Mouse (Mus musculus) ES-CJ7 (cell line): ENCODE measurements at regions not wholly inside any gene's neighbourhood (a gene's known extent, or its start where the extent isn't known, plus 50 kb on each side); places are given as distances from the start of the nearest gene placed in this dataset.
A peak's percentile ranks its signal among the peaks of the same experiment; 100 is the strongest.
"Not testable (repeated sequence)": the region's sequence is repeated elsewhere in the genome, so short reads cannot be mapped to it uniquely, and the experiment has no call there.

Experiments used
- DNase-seq: peaks from one replicate; pipeline ENCODE4 v3.0.0; 2011; ENCODE audit warnings: low read depth, low spot score

- not testable (repeated sequence) for DNase-seq
These were observed 528.6 kb upstream of the Zfp386 start for GRCm38 (mm10) chr12:115518778-115519541.

GRCm38 (mm10) chr12:115527065-115527464 lies 520.5 kb upstream of the Zfp386 start:
- DNase-seq, result no peak

GRCm38 (mm10) chr12:115542482-115542881 lies 505.0 kb upstream of the Zfp386 start:
- no peak for DNase-seq

DNA sequence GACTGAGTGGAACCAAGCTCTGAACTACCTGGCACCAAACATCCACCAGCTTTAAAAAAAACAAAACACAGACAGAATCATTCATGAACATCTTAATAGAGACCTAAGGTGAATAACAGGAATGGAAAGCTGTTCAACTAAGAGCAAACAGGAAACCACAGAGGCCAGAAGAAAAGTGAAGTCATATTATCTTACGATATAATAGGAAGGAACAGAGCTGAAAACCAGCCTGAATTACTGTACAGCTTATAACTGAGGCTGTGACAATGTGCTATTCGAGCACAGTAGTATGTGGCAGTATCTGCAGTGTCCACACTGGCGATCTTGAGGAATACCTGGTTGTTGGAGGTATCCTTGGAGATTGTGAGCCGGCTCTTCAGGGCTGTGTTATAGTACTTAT lies 480.6 kb upstream of the Zfp386 start:
- not testable (repeated sequence) for DNase-seq

GRCm38 (mm10) chr12:115592985-115593384 lies 454.5 kb upstream of the Zfp386 start:
- DNase-seq, result not testable (repeated sequence)

DNA sequence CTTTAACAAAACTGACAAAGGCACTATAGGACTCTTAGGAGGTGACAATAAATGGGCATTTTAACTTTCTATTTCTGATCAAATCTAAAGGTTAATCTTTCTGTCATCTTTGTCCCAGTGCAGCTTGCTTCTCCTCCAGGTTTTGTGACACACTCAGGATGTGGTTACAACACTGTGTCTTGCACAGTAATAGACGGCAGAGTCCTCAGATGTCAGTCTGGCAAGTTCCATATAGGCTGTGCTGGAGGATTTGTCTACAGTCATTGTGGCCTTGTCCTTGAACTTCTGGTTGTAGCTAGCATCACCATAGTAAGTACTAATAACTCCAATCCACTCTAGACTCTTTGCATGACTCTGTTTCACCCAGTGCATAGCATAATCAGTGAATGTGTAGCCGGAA lies 443.8 kb upstream of the Zfp386 start:
- no peak for DNase-seq

GRCm38 (mm10) chr12:115604951-115605350 lies 442.6 kb upstream of the Zfp386 start:
- DNase-seq, result peak; percentile 79

DNA sequence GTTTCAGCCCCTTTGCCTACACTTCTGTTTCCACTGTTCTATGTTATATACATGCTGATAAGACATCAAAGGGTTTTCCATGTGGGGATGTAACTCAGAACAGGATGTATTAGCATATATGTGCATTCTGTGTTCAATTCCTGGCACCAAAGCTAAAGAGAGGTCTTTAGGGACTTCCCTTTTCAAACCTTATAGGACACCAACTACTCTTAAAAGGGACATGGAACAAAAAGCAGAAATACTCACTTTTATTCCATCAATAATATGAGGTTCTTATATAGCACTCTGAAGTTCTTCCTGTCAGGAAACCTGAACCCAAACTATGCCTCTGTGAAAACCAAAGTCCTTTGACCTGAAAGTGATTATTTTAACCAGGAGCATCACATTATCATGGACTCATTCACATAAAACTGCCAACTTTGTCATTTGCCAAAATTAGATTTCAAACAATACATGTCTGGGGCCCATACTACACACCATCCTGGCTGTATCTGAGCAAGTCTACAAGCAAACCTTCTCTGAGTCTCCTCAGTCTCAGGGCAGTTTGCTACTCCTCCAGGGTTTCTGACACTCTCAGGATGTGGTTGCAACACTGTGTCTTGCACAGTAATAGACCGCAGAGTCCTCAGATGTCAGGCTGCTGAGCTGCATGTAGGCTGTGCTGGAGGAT lies 424.8 kb upstream of the Zfp386 start:
- not testable (repeated sequence) for DNase-seq

DNA sequence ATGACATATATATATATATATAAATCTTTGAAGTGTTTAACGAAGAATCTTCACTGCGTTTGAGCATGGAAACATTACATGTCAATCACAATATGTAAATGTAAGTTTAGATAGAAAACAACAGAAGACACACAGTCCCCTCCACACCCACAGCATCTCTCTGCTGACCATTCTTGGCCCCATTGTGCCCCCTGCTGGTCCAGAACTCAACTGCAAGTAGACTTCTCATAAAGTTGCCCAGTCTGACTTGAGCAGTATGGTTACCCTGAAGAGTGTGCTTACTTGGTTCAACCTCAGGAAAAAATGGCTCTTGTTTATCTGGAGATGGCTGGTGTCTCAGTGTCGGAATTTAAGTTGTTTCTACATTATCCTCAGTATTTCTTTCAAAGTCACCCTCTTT lies 423.3 kb upstream of the Zfp386 start:
- no peak for DNase-seq

- no peak for DNase-seq
These were observed 399.9 kb upstream of the Zfp386 start for GRCm38 (mm10) chr12:115647599-115647998.

GRCm38 (mm10) chr12:115648161-115648560 lies 399.4 kb upstream of the Zfp386 start:
- not testable (repeated sequence) for DNase-seq

- no peak for DNase-seq
These were observed 391.7 kb upstream of the Zfp386 start for GRCm38 (mm10) chr12:115655781-115656180.

DNA sequence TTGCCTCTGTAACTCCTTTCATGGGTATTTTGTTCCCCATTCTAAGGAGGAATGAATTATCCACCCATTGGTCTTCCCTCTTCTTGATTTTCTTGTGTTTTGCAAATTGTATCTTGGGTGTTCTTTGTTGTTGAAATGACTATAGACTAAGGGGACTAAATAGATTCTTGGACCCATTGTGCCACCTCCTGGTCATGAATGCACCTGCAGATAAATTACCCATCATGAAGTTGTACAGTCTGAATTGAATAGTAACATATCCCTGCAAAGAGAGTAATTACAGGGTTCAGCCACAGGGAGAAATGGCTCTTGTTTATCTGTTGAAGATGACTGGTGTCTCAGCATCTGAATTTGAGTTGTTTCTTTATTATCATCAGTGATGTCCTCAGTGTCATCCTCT lies 383.4 kb upstream of the Zfp386 start:
- DNase-seq, result peak; percentile 67

DNA sequence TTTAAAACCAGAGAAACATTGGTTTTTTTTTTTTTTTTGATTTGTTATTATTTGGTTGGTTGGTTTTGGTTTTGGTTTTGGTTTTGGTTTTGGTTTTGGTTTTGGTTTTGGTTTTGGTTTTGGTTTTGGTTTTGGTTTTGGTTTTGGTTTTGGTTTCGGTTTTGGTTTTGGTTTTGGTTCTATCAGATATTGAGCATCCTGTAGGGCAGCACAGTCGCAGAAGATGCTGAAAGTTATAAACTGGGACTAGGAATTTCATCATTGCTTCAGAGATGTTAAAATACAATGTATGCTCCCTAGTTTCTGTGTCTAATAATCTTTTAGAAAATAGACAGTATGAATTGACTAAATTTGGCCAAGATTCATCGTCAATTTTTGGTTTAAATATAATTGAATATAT lies 375.8 kb upstream of the Zfp386 start:
- DNase-seq, result not testable (repeated sequence)

DNA sequence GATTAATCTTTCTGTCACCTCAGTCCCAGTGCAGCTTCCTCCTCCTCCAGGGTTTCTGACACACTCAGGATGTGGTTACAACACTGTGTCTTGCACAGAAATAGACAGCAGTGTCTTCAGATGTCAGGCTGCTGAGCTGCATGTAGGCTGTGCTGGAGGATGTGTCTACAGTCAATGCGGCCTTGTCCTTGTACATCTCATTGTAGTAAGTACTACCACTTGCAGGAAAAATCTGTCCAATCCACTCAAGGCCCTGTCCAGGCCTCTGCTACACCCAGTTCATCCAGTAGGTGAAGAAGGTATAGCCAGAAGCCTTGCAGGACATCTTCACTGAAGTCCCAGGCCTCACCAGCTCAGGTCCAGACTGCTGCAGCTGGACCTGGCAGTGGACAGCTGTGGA lies 355.7 kb upstream of the Zfp386 start:
- no peak for DNase-seq

GRCm38 (mm10) chr12:115709813-115710212 lies 337.7 kb upstream of the Zfp386 start:
- not testable (repeated sequence) for DNase-seq

- not testable (repeated sequence) for DNase-seq
These were observed 305.5 kb upstream of the Zfp386 start for GRCm38 (mm10) chr12:115742039-115742438.

GRCm38 (mm10) chr12:115749586-115749985 lies 297.9 kb upstream of the Zfp386 start:
- DNase-seq, result peak; percentile 23

- DNase-seq, result not testable (repeated sequence)
These were observed 294.4 kb upstream of the Zfp386 start for GRCm38 (mm10) chr12:115753135-115753534.

- not testable (repeated sequence) for DNase-seq
These were observed 290.0 kb upstream of the Zfp386 start for GRCm38 (mm10) chr12:115757526-115757925.

DNA sequence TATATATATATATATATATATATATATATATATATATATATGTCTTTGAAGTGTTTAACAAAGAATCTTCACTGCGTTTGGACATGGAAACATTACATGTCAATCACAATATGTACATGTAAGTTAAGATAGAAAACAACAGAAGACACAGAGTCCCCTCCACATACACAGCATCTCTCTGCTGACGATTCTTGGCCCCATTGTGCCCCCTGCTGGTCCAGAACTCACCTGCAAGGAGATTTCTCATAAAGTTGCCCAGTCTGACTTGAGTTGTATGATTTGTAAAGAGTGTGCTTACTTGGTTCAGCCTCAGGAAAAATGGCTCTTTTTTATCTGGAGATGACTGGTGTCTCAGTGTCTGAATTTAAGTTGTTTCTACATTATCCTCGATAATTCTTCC lies 288.5 kb upstream of the Zfp386 start:
- peak; percentile 38 for DNase-seq

DNA sequence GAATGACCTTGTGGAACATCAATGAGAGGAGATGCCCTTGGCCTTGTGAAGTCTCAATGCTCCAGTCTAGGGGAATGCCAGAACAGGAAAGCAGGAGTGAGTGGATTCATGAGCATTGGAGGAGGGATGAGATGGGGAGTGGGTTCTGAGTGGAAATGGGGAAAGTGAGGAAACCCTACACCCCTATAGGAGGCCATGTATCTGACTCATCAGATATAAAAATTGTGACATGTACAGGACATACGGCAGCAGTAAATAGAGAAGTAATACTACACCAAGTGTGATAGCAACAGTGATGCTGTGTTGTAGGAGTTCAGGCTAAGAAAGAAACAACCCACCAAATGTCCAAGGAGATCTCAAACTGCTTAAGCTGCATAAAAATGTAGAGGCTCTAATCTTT lies 285.8 kb upstream of the Zfp386 start:
- DNase-seq, result not testable (repeated sequence)

DNA sequence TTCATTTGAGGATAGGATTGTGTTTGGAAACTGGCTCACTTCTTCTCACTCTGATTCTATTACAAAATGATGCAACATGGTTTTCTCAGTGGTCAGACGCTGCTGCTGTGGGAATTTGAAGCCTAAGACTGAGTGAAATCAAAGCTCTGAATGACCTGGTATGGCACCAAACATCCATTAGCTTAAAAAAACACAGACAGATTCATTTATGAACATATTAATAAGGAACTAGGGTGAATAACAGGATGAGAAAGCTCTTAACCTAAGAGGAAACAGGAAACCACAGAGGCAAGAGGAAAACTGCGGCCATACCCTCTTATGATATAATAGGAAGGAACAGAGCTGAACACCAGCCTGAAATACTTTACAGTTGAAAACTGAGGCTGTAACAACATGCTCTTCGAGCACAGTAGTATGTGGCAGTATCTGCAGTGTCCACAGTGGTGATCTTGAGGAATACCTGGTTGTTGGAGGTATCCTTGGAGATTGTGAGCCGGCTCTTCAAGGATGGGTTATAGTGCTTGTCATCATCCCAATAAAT lies 282.5 kb upstream of the Zfp386 start:
- DNase-seq, result not testable (repeated sequence)
